Mouse (Mus musculus) intestine, embryonic 15.5 days (tissue): Measurements from ENCODE around the gene Gtf2f2. TPM values are rescaled to one million over a fixed set of nuclear protein-coding genes. Genes with fewer than 3 reads are reported as not detected.

Experiments
- ATAC-seq: fragments of 200-750 bp; cut with Nextera tagmentation; 2 replicates; pipeline ENCODE4 v1.8.0; 2017; ENCODE audit warnings: moderate TSS enrichment, moderate library complexity
- H3K27ac ChIP-seq: fragments of 300-500 bp; sonication (generic); 2 replicates; pipeline ENCODE4 v1.5.1; 2015; ENCODE audit warnings: mild to moderate bottlenecking, inconsistent platforms
- H3K27me3 ChIP-seq: fragments of 300-500 bp; sonication (generic); replicated peaks from 2 replicates; pipeline ENCODE4 v1.6.1; 2015; ENCODE audit warnings: inconsistent platforms
- H3K36me3 ChIP-seq: fragments of 300-500 bp; sonication (generic); 2 replicates; pipeline ENCODE4 v1.6.1; 2015; ENCODE audit warnings: inconsistent platforms
- H3K4me1 ChIP-seq: fragments of 300-500 bp; sonication (generic); replicated peaks from 2 replicates; pipeline ENCODE4 v1.6.1; 2015; ENCODE audit warnings: inconsistent platforms
- H3K4me2 ChIP-seq: fragments of 300-500 bp; sonication (generic); replicated peaks from 2 replicates; pipeline ENCODE4 v1.6.1; 2015; ENCODE audit warnings: mild to moderate bottlenecking, inconsistent platforms
- H3K4me3 ChIP-seq: fragments of 300-500 bp; sonication (generic); replicated peaks from 2 replicates; pipeline ENCODE4 v1.5.1; 2015; ENCODE audit warnings: inconsistent platforms
- H3K9ac ChIP-seq: fragments of 300-500 bp; sonication (generic); 2 replicates; pipeline ENCODE4 v1.6.1; 2015; ENCODE audit warnings: inconsistent platforms
- H3K9me3 ChIP-seq: fragments of 300-500 bp; sonication (generic); 2 replicates; pipeline ENCODE4 v1.6.1; 2016; ENCODE audit warnings: inconsistent platforms
- WGBS: fragments of 180-500 bp; shearing (Covaris S2); methylation state at CpG from one replicate; pipeline ENCODE4 v1.1.7; 2015; 5-methylcytosine and 5-hydroxymethylcytosine counted together
- polyA plus RNA-seq: library from polyadenylated mRNA; unstranded; fragments of >200 nt; fragmentation: Nextera tagmentation; extraction: Ambion mirVana; gene quantifications from 2 replicates; pipeline ENCODE4 v1.2.1, GENCODE M21; 2015

Gene Gtf2f2
- polyA plus RNA-seq, 1 experiment from 2014 or later = 37.2 TPM

- ATAC-seq = no peak
- Histone ChIP-seq H3K4me1 (no peaks in the 10 kb centered on the region), H3K9me3 (no peaks in the 10 kb centered on the region), H3K9ac (no peak overlapping the region), H3K36me3 (no peaks in the 10 kb centered on the region), H3K27ac (no peak overlapping the region), H3K4me3 (no peak overlapping the region), H3K4me2 (no peak overlapping the region), H3K27me3 (no peaks in the 10 kb centered on the region)
- WGBS = 64% methylated on average over 7 of the region's 7 CpGs
Measured at GRCm38 (mm10) chr14:76020927-76021719, 10.5 kb upstream of the Gtf2f2 start.

- Histone ChIP-seq H3K4me1 (no peaks in the 10 kb centered on the region), H3K36me3 (no peaks in the 10 kb centered on the region), H3K9me3 (no peaks in the 10 kb centered on the region), H3K27me3 (no peaks in the 10 kb centered on the region), H3K9ac (no peak overlapping the region), H3K27ac (no peak overlapping the region), H3K4me3 (no peak overlapping the region), H3K4me2 (no peak overlapping the region)
- 80% methylated on average over 5 of the region's 5 CpGs for WGBS
- no peak for ATAC-seq
Measured at GRCm38 (mm10) chr14:76020259-76020785, 9.7 kb upstream of the Gtf2f2 start.

- 77% methylated on average over 10 of the region's 10 CpGs for WGBS
Measured at GRCm38 (mm10) chr14:76017785-76018490, 7.3 kb upstream of the Gtf2f2 start.

DNA sequence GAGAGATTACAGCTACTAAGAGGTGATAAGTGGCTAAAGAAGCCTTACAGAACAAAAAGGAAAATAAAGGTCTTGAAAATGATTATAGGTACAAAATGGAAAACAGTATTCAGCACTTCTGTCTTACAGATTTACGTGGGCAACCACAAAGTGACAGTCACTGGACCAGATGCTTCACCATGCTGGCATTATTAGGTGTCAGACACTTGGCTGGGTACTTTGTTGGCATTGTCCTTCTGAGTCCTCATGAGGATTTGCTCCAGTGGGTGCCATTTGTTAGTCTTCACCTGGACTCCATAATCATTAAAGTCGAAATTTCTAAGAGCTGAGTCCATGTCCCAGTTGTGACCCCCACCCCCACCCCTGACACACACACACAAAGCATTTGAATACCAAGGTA, 3.7 kb upstream of the Gtf2f2 start:
- Histone ChIP-seq H3K9ac (no peak overlapping the region), H3K4me1 (0 out of 2 replicates have a peak, but pooled peaks cover 5% of the 10 kb centered on the region), H3K27ac (no peak overlapping the region), H3K9me3 (no peaks in the 10 kb centered on the region), H3K4me2 (no peak overlapping the region), H3K4me3 (no peak overlapping the region), H3K36me3 (no peaks in the 10 kb centered on the region), H3K27me3 (no peaks in the 10 kb centered on the region)
- WGBS = 56% methylated on average over 2 of the region's 2 CpGs
- no peak for ATAC-seq

More at GRCm38 (mm10) chr14:76017785-76018490, 7.3 kb upstream of the Gtf2f2 start:
- Histone ChIP-seq H3K9me3 (no peaks in the 10 kb centered on the region), H3K4me3 (no peak overlapping the region), H3K27ac (no peak overlapping the region), H3K9ac (no peak overlapping the region), H3K4me2 (no peak overlapping the region), H3K4me1 (no peaks in the 10 kb centered on the region), H3K27me3 (no peaks in the 10 kb centered on the region), H3K36me3 (no peaks in the 10 kb centered on the region)
- no peak for ATAC-seq

- H3K27ac ChIP-seq = no peak overlapping the region
- H3K9ac ChIP-seq = no peak overlapping the region
- H3K27me3 ChIP-seq = no peaks in the 10 kb centered on the region
- peak; percentile 35 for ATAC-seq
- H3K36me3 ChIP-seq = no peaks in the 10 kb centered on the region
- 29% methylated on average over 7 of the region's 7 CpGs for WGBS
- H3K9me3 ChIP-seq = no peaks in the 10 kb centered on the region
- peak overlapping the region; percentile 59 for H3K4me2 ChIP-seq
- peak overlapping the region; percentile 88 for H3K4me3 ChIP-seq
- 0 out of 2 replicates have a peak, but pooled peaks cover 8% of the 10 kb centered on the region for H3K4me1 ChIP-seq
Measured at GRCm38 (mm10) chr14:76011062-76011457, 395 bp upstream of the Gtf2f2 start.

GRCm38 (mm10) chr14:76009185-76009584, 1.5 kb downstream of the Gtf2f2 start:
- 83% methylated on average over 5 of the region's 5 CpGs for WGBS
- no peak for ATAC-seq

GRCm38 (mm10) chr14:76008174-76008573, 2.5 kb downstream of the Gtf2f2 start:
- Histone ChIP-seq H3K27me3 (no peaks in the 10 kb centered on the region), H3K4me2 (no peak overlapping the region), H3K27ac (no peak overlapping the region), H3K4me1 (0 out of 2 replicates have a peak, but pooled peaks cover 8% of the 10 kb centered on the region), H3K9ac (no peak overlapping the region), H3K9me3 (no peaks in the 10 kb centered on the region), H3K4me3 (no peak overlapping the region), H3K36me3 (no peaks in the 10 kb centered on the region)
- WGBS = 92% methylated on average over 1 of the region's 1 CpGs
- ATAC-seq = no peak

More at GRCm38 (mm10) chr14:76009185-76009584, 1.5 kb downstream of the Gtf2f2 start:
- H3K4me2 ChIP-seq = peak overlapping the region; percentile 59
- H3K4me1 ChIP-seq = 0 out of 2 replicates have a peak, but pooled peaks cover 8% of the 10 kb centered on the region
- no peaks in the 10 kb centered on the region for H3K36me3 ChIP-seq
- H3K9ac ChIP-seq = no peak overlapping the region
- no peaks in the 10 kb centered on the region for H3K9me3 ChIP-seq
- H3K4me3 ChIP-seq = peak overlapping the region; percentile 88
- H3K27ac ChIP-seq = no peak overlapping the region
- no peaks in the 10 kb centered on the region for H3K27me3 ChIP-seq

GRCm38 (mm10) chr14:76005011-76005410, 5.7 kb downstream of the Gtf2f2 start:
- no peak overlapping the region for H3K27ac ChIP-seq
- no peak overlapping the region for H3K4me2 ChIP-seq
- 91% methylated on average over 4 of the region's 4 CpGs for WGBS
- no peaks in the 10 kb centered on the region for H3K9me3 ChIP-seq
- no peak overlapping the region for H3K9ac ChIP-seq
- H3K36me3 ChIP-seq = no peaks in the 10 kb centered on the region
- H3K27me3 ChIP-seq = no peaks in the 10 kb centered on the region
- no peak for ATAC-seq
- 0 out of 2 replicates have a peak, but pooled peaks cover 8% of the 10 kb centered on the region for H3K4me1 ChIP-seq
- no peak overlapping the region for H3K4me3 ChIP-seq

- Histone ChIP-seq H3K27ac (no peak overlapping the region), H3K4me1 (no peaks in the 10 kb centered on the region), H3K4me2 (no peak overlapping the region), H3K9me3 (no peaks in the 10 kb centered on the region), H3K27me3 (no peaks in the 10 kb centered on the region), H3K4me3 (no peak overlapping the region), H3K9ac (no peak overlapping the region), H3K36me3 (no peaks in the 10 kb centered on the region)
- 77% methylated on average over 4 of the region's 4 CpGs for WGBS
- no peak for ATAC-seq
Measured at GRCm38 (mm10) chr14:76001781-76002180, 8.9 kb downstream of the Gtf2f2 start.

GRCm38 (mm10) chr14:75998082-75998481, 12.6 kb downstream of the Gtf2f2 start:
- Histone ChIP-seq H3K9ac (no peak overlapping the region), H3K9me3 (no peaks in the 10 kb centered on the region), H3K4me1 (no peaks in the 10 kb centered on the region), H3K36me3 (no peaks in the 10 kb centered on the region), H3K27ac (no peak overlapping the region), H3K27me3 (no peaks in the 10 kb centered on the region), H3K4me3 (no peak overlapping the region), H3K4me2 (no peak overlapping the region)
- ATAC-seq = no peak
- WGBS = 32% methylated on average over 1 of the region's 1 CpGs

DNA sequence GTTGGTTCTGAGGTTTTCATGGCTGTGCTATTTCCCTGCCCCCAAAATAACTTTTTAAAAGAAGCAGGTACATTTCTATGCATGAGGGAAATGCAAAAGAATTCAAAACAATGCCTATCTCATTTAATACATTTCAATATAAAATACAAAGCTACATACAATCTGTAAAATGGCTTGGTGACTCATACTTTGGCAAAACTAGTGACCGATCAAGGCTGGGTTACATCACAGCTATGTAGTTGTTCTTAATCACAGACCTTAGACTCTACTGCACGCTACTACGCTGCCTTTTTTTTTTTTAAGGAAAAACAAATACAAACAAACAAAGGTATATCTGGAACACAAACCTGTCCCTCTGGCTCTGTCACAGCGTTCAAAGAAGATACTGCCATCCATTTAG, 18.3 kb downstream of the Gtf2f2 start:
- Histone ChIP-seq H3K9me3 (no peaks in the 10 kb centered on the region), H3K9ac (no peak overlapping the region), H3K27ac (no peak overlapping the region), H3K4me2 (no peak overlapping the region), H3K36me3 (no peaks in the 10 kb centered on the region), H3K4me1 (no peaks in the 10 kb centered on the region), H3K27me3 (no peaks in the 10 kb centered on the region), H3K4me3 (no peak overlapping the region)
- WGBS = 94% methylated on average over 4 of the region's 4 CpGs
- ATAC-seq = no peak

DNA sequence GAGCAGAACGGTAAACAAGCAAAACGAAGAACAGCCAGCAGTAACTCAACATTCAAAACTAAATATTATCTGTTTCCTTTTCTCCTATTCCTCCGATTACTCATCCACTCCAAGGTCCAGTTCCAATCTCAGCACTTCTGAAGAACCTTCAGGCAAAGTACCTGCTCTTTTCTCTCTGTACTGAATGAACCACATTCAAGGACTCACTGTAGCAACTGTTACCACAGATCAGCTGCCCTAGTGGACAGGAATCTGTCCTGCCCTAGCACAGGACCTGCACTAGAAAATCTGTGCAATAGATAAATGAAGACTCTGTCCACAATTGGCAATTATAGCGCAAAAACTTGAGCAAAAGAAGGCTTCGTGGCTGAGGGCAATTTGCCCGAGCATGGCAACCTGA, 19.7 kb downstream of the Gtf2f2 start:
- Histone ChIP-seq H3K27ac (no peak overlapping the region), H3K9ac (no peak overlapping the region), H3K27me3 (no peaks in the 10 kb centered on the region), H3K9me3 (no peaks in the 10 kb centered on the region), H3K4me2 (no peak overlapping the region), H3K4me1 (no peaks in the 10 kb centered on the region), H3K36me3 (no peaks in the 10 kb centered on the region), H3K4me3 (no peak overlapping the region)
- no peak for ATAC-seq
- 88% methylated on average over 6 of the region's 6 CpGs for WGBS
